Mouse (Mus musculus) T-helper 17 cell (primary cell): Measurements from ENCODE around the gene Ms4a2.

Experiments used
- in situ Hi-C, 2 experiments: fragments of 300-600 bp; cut with MboI, MseI; formaldehyde crosslinking; loops; 1 replicate in 1 of 2; 2 replicates in 1 of 2; pipeline ENCODE4 v1.15.1; 2025; ENCODE audit warnings: high pct_unique_total_duplicates in 2 of 2

Gene Ms4a2

GRCm38 (mm10) chr19:11623551-11623950 is at the start of gene Ms4a2:
Ms4a2 (minus strand) TSS chr19:11623719.
- in situ Hi-C loops: loop anchor here in 1 of 2 experiments (25.0 kb wide), 1 partner anchor 436 kb away; the partner anchor contains the start of gene Ms4a13

DNA sequence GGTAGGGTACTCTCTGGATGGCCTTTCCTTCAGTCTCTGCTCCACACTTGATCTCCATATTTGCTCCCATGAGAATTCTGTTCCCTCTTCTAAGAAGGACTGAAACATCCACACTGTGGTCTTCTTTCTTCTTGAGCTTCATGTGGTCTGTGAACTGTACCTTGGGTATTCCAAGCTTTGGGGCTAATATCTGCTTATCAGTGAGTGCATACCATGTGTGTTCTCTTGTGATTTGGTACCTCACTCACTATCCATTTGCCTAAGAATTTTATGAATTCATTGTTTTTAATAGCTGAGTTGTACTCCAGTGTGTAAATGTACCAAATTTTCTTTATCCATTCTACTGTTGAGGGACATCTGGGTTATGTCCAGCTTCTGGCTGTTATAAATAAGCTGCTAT is 38.0 kb upstream of the Ms4a2 start:
- in situ Hi-C loops: loop anchor here in 1 of 2 experiments (25.0 kb wide), 1 partner anchor 999 kb away; no protein-coding TSS in a partner anchor

- in situ Hi-C loops: loop anchor here in 1 of 2 experiments (25.0 kb wide), 1 partner anchor 998 kb away; no protein-coding TSS in a partner anchor
Measured at GRCm38 (mm10) chr19:11660459-11660858, 36.9 kb upstream of the Ms4a2 start, which contains the start of gene Oosp2. Oosp2 (minus strand) TSS chr19:11660559.

DNA sequence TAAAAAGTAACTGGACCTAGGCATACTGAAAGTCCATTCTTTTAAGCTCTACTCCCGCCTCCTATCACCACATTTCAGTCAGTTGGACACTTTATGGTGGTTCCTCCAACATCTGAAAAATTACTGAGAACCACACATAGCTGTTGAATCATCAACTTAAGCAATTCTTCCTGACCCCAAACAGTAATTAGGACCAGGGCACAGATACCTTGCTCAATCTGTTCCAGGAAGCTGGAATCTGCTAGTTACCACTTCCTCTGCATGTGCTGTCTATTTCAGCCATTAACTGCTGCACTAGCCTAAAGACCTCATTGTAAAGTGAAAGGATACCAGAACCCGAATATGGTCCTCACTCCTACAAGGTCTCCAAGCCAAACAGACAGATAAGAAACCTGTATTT is 35.6 kb upstream of the Ms4a2 start:
- in situ Hi-C loops: loop anchor here (10.0 to 25.0 kb wide), 2 partner anchors 376 to 997 kb away; no protein-coding TSS in a partner anchor

- in situ Hi-C loops: no loop called here
Measured at GRCm38 (mm10) chr19:11649564-11649963, 26.0 kb upstream of the Ms4a2 start.

DNA sequence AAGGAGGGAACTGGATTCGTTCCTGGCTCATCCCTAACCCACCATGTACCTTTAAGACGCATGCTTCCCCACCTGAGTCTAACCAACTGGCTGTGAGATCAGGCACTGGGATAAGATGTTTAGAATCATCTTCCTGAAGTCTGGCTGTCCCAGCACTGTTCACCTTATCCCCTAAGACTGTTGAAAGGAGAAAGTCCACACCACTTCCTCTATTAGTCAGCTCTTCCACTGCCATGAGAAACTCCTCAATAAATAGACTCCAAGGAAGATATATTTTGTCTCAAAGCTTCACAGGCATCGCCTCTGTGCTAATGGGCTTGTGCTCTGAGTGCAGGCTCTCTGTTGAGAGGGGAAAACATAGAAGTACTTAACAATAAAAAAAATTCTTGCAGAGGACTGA is 22.6 kb upstream of the Ms4a2 start:
- in situ Hi-C loops: no loop called here

GRCm38 (mm10) chr19:11640732-11641131 is 17.2 kb upstream of the Ms4a2 start, which contains the start of gene Ms4a3:
Ms4a3 (minus strand) TSS chr19:11640851.
- in situ Hi-C loops: no loop called here

DNA sequence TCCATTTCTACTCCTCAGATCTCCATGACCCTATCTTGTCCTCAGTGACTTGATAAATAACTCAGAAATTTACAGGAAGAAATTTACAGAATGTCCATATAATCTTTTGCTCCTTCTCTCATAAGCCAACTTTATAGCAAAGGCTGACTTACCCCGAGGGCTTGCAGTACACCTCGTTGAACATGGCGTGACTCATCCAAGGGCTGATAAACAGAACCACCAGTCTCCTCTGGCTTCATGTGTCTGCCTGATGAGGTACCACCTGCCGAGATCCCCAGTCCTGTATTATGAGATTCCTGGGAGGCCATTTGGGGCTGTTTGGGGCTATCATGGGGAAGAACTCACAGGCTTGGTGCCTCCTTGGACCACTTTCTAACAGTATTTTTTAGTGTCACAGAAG is 15.5 kb upstream of the Ms4a2 start:
- in situ Hi-C loops: loop anchor here in 1 of 2 experiments (5.0 kb wide), 1 partner anchor 43 kb away; no protein-coding TSS in a partner anchor

DNA sequence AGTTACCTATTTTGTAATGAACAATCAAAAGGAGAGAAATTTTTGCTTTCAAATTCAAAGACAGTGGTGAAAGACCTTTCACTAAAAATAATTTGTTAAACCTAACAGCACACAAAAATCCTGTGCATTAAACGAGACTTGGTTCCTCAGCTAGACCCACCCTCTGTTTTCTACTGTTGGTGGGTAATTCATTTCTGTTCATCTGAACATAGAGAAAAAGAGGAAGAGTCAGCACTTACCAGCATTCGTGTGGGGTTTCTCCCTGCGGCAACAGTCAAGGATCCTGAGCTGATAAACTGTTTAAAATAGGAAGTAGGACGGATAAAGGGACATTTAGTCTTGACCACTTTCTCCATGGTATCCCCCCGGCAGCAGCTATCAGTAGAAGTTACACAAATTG is 12.1 kb upstream of the Ms4a2 start:
- in situ Hi-C loops: loop anchor here in 1 of 2 experiments (5.0 kb wide), 1 partner anchor 47 kb away; no protein-coding TSS in a partner anchor

GRCm38 (mm10) chr19:11634330-11634729 is 10.8 kb upstream of the Ms4a2 start:
- in situ Hi-C loops: no loop called here

DNA sequence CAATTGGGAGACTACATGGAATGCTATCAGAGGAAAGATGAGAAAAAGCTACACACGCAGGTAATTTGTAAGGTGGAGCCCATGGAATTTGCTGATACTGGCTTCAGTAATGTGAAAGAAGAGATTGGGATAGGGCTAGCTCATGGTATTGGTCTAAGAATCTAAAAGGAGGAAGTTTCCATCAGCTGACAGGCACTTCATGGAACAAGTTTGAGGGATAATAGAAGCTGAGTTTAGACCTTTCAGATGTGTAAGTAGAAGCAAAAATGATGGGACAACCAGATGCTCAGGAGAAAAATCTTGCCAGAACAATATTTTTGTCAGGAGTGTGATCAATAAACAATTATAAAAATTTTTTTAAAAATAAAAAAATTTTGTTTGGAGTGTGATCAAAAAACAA is 10.2 kb upstream of the Ms4a2 start:
- in situ Hi-C loops: no loop called here

DNA sequence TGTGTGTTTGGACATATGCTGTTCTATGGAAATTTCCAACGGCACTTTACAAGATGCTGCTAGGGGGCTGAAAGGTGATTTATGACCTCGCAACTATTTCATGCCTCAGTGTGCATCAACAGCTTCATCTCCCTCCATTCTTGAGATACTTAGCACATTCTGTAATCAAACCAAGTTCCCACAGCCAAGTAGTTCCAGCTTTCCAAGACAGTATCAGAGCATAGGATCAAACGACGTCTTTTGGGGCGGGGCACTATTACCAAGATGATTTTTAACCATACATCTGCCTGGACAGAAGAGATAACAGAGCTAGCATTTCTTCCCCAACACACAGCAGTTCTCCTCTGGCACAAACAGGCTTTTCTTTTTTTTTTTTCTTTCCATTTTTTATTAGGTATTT is 1.7 kb upstream of the Ms4a2 start:
- in situ Hi-C loops: no loop called here

DNA sequence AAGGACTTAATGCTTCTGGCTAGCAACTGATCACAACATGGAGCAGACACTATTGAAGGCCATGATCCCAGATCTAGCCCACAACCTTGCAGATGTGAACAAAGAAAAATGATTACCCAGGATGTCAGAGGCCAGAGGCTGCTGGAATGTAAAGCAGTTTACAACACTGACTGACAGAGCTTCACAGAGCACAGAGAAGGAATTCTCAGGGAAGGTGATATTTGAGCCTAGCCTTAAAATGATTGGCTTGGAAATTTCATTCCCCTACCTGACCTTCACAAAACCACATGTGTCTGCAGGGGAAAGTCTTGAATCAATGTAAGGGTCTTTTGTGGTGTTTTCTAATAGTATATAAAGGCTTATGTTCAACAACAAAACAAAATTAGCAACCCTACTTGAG is 1.3 kb upstream of the Ms4a2 start:
- in situ Hi-C loops: loop anchor here in 1 of 2 experiments (25.0 kb wide), 1 partner anchor 437 kb away; the partner anchor contains the start of gene Ms4a13

- in situ Hi-C loops: loop anchor here (5.0 to 25.0 kb wide), 2 partner anchors 69 to 431 kb away; partner anchors contain the start of gene Ms4a13 (in 1 of the 2)
Measured at GRCm38 (mm10) chr19:11617983-11618382, 5.5 kb downstream of the Ms4a2 start.

DNA sequence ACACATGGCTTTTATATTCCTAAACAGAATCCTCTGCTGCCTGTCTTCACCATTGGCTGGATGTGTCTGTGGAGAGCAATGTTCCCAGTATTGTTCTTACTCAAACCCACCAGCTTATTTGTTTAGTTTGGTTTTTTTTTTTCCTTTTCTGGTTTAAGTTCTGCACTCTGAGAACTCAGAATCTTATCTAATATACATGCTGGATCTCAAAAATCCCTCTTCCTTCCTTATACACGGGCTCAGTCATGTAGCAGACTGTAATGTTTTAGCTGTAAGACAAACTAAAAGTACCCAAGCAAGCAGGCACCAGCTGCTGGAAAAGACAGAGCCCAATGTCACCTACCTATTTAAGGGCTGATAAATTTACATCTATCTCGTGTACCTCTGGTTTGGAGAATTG is 8.7 kb downstream of the Ms4a2 start:
- in situ Hi-C loops: loop anchor here (5.0 to 25.0 kb wide), 2 partner anchors 72 to 428 kb away; partner anchors contain the start of gene Ms4a13 (in 1 of the 2)

DNA sequence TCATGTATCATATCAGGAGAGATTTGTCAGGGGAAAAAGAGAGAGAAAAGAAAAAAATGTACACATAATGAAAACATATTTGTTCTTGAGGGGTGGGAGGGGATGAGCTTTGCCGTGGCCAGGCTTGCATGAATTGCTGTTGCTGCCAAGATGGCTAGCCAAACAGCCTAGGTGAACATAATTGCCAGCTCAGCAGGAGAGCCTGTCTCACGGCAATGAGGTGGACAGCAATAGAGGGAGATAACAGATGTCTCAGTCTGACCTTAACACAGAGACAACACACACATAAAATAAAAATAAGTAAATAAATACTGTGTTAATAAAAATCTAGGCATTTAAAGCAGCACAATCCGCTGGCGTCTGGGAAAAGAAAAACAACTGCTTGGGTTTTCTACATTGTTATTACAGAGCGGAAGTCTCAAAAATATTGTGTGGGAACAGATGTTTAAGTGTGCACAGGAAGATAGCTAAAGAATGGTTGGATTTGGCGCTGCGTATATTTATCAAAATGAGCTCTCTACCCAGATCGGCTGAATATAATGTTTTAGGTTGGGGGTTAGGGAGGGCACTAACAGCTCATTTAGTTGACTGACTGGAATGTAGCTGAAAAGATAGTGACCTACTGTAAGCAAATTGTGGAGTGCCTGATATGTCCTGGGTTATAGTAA is 9.6 kb downstream of the Ms4a2 start:
- in situ Hi-C loops: loop anchor here in 1 of 2 experiments (25.0 kb wide), 1 partner anchor 427 kb away; the partner anchor contains the start of gene Ms4a13

GRCm38 (mm10) chr19:11613084-11613483 is 10.4 kb downstream of the Ms4a2 start:
- in situ Hi-C loops: loop anchor here in 1 of 2 experiments (25.0 kb wide), 1 partner anchor 426 kb away; the partner anchor contains the start of gene Ms4a13

DNA sequence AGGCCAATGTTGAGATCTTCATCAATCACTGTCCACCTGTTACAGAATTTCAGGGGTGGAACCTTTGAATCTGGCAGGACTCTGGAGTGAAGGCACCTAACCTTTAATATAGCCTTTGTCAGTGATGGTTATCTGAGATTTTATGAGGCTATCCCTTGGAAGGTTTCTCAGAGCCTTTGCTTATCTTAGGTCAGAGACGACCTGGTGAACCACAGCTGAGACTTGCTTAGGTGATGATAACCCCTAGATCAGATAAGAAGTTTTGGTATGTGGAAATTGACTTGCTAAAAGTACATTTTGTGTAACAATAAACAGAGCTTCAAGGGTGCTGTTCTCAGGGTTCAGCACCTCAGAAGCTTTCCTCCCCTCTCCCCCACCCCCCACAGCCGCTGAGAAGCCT is 11.2 kb downstream of the Ms4a2 start:
- in situ Hi-C loops: loop anchor here in 1 of 2 experiments (25.0 kb wide), 1 partner anchor 425 kb away; the partner anchor contains the start of gene Ms4a13

DNA sequence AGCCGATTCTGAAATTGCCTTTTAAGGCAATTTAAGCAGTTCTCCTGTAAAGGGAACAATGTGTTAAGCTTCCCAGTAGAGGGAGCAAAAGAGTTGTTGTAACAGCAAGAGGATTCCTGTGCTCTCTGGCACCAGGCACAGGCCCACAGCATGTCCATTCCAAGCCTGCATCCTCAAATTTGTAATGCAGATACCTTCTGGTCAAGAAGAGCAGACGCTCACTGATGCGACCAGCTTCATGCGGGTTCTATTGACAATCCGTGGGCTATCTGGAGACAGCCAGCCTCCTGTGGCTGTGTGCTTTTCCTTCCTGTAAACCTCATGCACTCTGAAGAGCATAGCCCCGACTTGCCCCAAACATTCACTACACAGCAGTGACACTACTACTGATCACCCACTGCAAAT is 12.0 kb downstream of the Ms4a2 start:
- in situ Hi-C loops: loop anchor here in 1 of 2 experiments (25.0 kb wide), 1 partner anchor 424 kb away; the partner anchor contains the start of gene Ms4a13

DNA sequence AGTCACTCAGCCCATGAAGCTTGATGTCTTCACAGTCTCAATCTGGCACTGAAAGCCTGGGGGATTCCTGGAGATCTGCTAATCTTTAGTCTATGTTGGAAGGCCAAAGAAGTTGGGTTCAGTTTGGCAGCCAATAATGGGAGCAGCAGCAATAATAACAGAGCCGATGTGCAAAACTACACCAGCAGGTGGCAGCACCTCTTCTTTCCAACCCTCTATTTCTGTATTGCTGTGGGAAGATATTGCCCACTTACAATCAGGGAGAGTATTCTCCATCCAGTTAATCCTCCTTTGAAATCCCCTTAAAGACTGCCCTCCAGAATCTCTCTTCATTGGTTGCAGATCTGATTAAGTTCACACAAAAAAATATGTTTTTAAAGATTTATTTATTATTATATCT is 15.3 kb downstream of the Ms4a2 start:
- in situ Hi-C loops: loop anchor here (5.0 to 25.0 kb wide), 5 partner anchors 121 to 563 kb away; partner anchors contain the start of genes Gm8369 (in 1 of the 2) and Ms4a13 (in 1 of the 2)

DNA sequence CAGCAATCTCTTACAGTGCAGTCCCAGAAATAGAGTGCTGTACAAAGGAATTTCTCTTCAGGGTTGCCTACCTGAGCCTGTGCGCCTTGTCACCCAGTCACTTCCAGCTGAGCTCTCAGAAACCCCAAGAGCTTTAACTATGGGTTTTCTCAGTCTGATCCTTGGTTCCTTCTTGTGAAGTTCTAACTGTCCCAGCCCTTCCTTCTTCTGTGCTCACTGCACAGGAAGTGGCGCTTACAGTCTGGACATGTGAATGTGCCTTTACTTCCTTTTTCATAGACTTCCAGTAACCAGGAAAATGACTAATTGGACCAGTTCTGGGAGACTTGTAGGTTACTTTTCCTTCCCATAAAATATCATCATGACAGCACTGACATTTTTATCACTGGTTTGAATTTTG is 18.9 kb downstream of the Ms4a2 start, which contains the start of gene Ms4a6d:
Gene Ms4a6d (minus strand): TSS at position 247 of the 400 bp plus-strand sequence.
- in situ Hi-C loops: loop anchor here (5.0 to 25.0 kb wide), 7 partner anchors 82 to 560 kb away; partner anchors contain the start of genes Gm8369 (in 1 of the 2) and Ms4a13 (in 1 of the 2)

- in situ Hi-C loops: loop anchor here (5.0 to 25.0 kb wide), 4 partner anchors 80 to 557 kb away; partner anchors contain the start of gene Ms4a13 (in 1 of the 2)
Measured at GRCm38 (mm10) chr19:11602026-11602425, 21.5 kb downstream of the Ms4a2 start.
